Mouse (Mus musculus): Measurements from ENCODE around the gene Rtp2. TPM values are rescaled to one million over a fixed set of nuclear protein-coding genes. Genes with fewer than 3 reads are reported as not detected.
A peak's percentile ranks its signal among the peaks of the same experiment; 100 is the strongest.

The Rtp2 gene
- polyA plus RNA-seq (2014; fragmentation: Nextera tagmentation; extraction: Ambion mirVana): not detected in 2 replicates

GRCm38 (mm10) chr16:23932294-23932693 is at the start of gene Rtp2:
TSS of gene Rtp2 (minus strand) at chr16:23932394.
- ATAC-seq (ENCODE audit: low FRiP score) (no peak), DNase-seq (ENCODE audit: low spot score) (no peak)
- H3K4me2 ChIP-seq (replicated peaks): no peak within 1 kb of the TSS
- H3K9me3 ChIP-seq (ENCODE audit: control insufficient read depth, low read length): no peaks in the 10 kb centered on the region
- 73% methylated on average over 11 of the region's 11 CpGs for WGBS
- no peaks in the 10 kb centered on the region for H3K27me3 ChIP-seq (ENCODE audit: control insufficient read depth, insufficient read depth, low read length)
- H3K27ac ChIP-seq: no peak within 1 kb of the TSS
- no peaks in the 10 kb centered on the region for H3K4me1 ChIP-seq (replicated peaks; ENCODE audit: control insufficient read depth, insufficient read depth, low read length)
- no peak within 1 kb of the TSS for H3K9ac ChIP-seq
- no peak within 1 kb of the TSS for H3K4me3 ChIP-seq (replicated peaks; ENCODE audit: low read length)
- no peaks in the 10 kb centered on the region for H3K36me3 ChIP-seq (replicated peaks; ENCODE audit: control insufficient read depth, insufficient read depth)

GRCm38 (mm10) chr16:23980991-23981720 is 49.0 kb upstream of the Rtp2 start:
- WGBS: 2% methylated on average over 32 of the region's 32 CpGs
- H3K9ac ChIP-seq: peak overlapping the region; percentile 48
- peaks cover 57% of the 10 kb centered on the region for H3K27me3 ChIP-seq (ENCODE audit: control insufficient read depth, insufficient read depth, low read length)
- no peak for DNase-seq (ENCODE audit: low spot score)
- peaks cover 28% of the 10 kb centered on the region; the same call in 1 of the 2 replicates for H3K4me1 ChIP-seq (replicated peaks; ENCODE audit: control insufficient read depth, insufficient read depth, low read length)
- ATAC-seq (ENCODE audit: low FRiP score): no peak
- peak overlapping the region; percentile 32 for H3K4me3 ChIP-seq (replicated peaks; ENCODE audit: low read length)
- H3K4me2 ChIP-seq (replicated peaks): peak overlapping the region; percentile 86
- H3K9me3 ChIP-seq (ENCODE audit: control insufficient read depth, low read length): no peaks in the 10 kb centered on the region
- no peaks in the 10 kb centered on the region for H3K36me3 ChIP-seq (replicated peaks; ENCODE audit: control insufficient read depth, insufficient read depth)
- no peak overlapping the region for H3K27ac ChIP-seq

- peak overlapping the region; percentile 32 for H3K4me3 ChIP-seq (replicated peaks; ENCODE audit: low read length)
- peak overlapping the region; percentile 48 for H3K9ac ChIP-seq
- DNase-seq (ENCODE audit: low spot score): no peak
- H3K36me3 ChIP-seq (replicated peaks; ENCODE audit: control insufficient read depth, insufficient read depth): no peaks in the 10 kb centered on the region
- H3K27me3 ChIP-seq (ENCODE audit: control insufficient read depth, insufficient read depth, low read length): peaks cover 49% of the 10 kb centered on the region
- H3K4me2 ChIP-seq (replicated peaks): peak overlapping the region; percentile 86
- no peak overlapping the region for H3K27ac ChIP-seq
- no peak for ATAC-seq (ENCODE audit: low FRiP score)
- 7% methylated on average over 11 of the region's 11 CpGs for WGBS
- peaks cover 28% of the 10 kb centered on the region; the same call in 1 of the 2 replicates for H3K4me1 ChIP-seq (replicated peaks; ENCODE audit: control insufficient read depth, insufficient read depth, low read length)
- H3K9me3 ChIP-seq (ENCODE audit: control insufficient read depth, low read length): no peaks in the 10 kb centered on the region
Observed at GRCm38 (mm10) chr16:23980201-23980870, 48.1 kb upstream of the Rtp2 start.

- H3K9ac ChIP-seq: no peak overlapping the region
- H3K36me3 ChIP-seq (replicated peaks; ENCODE audit: control insufficient read depth, insufficient read depth): no peaks in the 10 kb centered on the region
- no peak overlapping the region for H3K4me3 ChIP-seq (replicated peaks; ENCODE audit: low read length)
- H3K27me3 ChIP-seq (ENCODE audit: control insufficient read depth, insufficient read depth, low read length): peaks cover 40% of the 10 kb centered on the region
- no peak for DNase-seq (ENCODE audit: low spot score)
- H3K27ac ChIP-seq: no peak overlapping the region
- no peaks in the 10 kb centered on the region for H3K9me3 ChIP-seq (ENCODE audit: control insufficient read depth, low read length)
- H3K4me1 ChIP-seq (replicated peaks; ENCODE audit: control insufficient read depth, insufficient read depth, low read length): peaks cover 22% of the 10 kb centered on the region; the same call in 1 of the 2 replicates
- 83% methylated on average over 9 of the region's 9 CpGs for WGBS
- no peak overlapping the region for H3K4me2 ChIP-seq (replicated peaks)
- ATAC-seq (ENCODE audit: low FRiP score): no peak
Observed at GRCm38 (mm10) chr16:23979446-23979845, 47.3 kb upstream of the Rtp2 start.

GRCm38 (mm10) chr16:23978495-23978894 is 46.3 kb upstream of the Rtp2 start:
- H3K27me3 ChIP-seq (ENCODE audit: control insufficient read depth, insufficient read depth, low read length): peaks cover 35% of the 10 kb centered on the region
- no peak overlapping the region for H3K4me2 ChIP-seq (replicated peaks)
- H3K9me3 ChIP-seq (ENCODE audit: control insufficient read depth, low read length): no peaks in the 10 kb centered on the region
- no peak for ATAC-seq (ENCODE audit: low FRiP score)
- 82% methylated on average over 4 of the region's 4 CpGs for WGBS
- H3K9ac ChIP-seq: no peak overlapping the region
- peaks cover 19% of the 10 kb centered on the region; the same call in 1 of the 2 replicates for H3K4me1 ChIP-seq (replicated peaks; ENCODE audit: control insufficient read depth, insufficient read depth, low read length)
- H3K27ac ChIP-seq: no peak overlapping the region
- no peaks in the 10 kb centered on the region for H3K36me3 ChIP-seq (replicated peaks; ENCODE audit: control insufficient read depth, insufficient read depth)
- no peak for DNase-seq (ENCODE audit: low spot score)
- no peak overlapping the region for H3K4me3 ChIP-seq (replicated peaks; ENCODE audit: low read length)

- H3K27me3 ChIP-seq (ENCODE audit: control insufficient read depth, insufficient read depth, low read length): peaks cover 34% of the 10 kb centered on the region
- H3K36me3 ChIP-seq (replicated peaks; ENCODE audit: control insufficient read depth, insufficient read depth): no peaks in the 10 kb centered on the region
- H3K27ac ChIP-seq: no peak overlapping the region
- WGBS: 83% methylated on average over 3 of the region's 3 CpGs
- no peak overlapping the region for H3K4me2 ChIP-seq (replicated peaks)
- DNase-seq (ENCODE audit: low spot score) (no peak), ATAC-seq (ENCODE audit: low FRiP score) (no peak)
- H3K9ac ChIP-seq: no peak overlapping the region
- H3K9me3 ChIP-seq (ENCODE audit: control insufficient read depth, low read length): no peaks in the 10 kb centered on the region
- H3K4me1 ChIP-seq (replicated peaks; ENCODE audit: control insufficient read depth, insufficient read depth, low read length): peaks cover 11% of the 10 kb centered on the region; the same call in 1 of the 2 replicates
- no peak overlapping the region for H3K4me3 ChIP-seq (replicated peaks; ENCODE audit: low read length)
Observed at GRCm38 (mm10) chr16:23977732-23978131, 45.5 kb upstream of the Rtp2 start.

DNA sequence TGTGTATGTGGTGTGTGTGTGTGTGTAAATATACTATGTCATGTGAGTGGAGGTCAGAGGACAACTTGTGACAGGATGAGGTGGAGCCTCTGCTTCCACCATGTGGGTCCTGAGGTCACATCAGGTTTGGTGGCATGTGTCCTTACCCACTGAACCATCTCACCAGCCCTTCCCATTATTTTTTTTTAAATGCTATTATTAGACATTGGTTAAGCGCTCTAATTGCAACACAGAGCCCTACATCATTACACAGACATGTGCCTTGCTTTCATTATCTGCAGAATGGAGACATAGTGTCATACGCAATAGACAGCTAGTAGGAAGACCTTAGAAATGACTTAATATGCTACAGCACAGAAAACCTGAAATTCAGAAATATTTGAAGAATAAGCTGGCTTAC is 44.0 kb upstream of the Rtp2 start:
- WGBS: 93% methylated on average over 2 of the region's 2 CpGs
- ATAC-seq (ENCODE audit: low FRiP score): no peak
- no peak for DNase-seq (ENCODE audit: low spot score)
- peaks cover 24% of the 10 kb centered on the region for H3K27me3 ChIP-seq (ENCODE audit: control insufficient read depth, insufficient read depth, low read length)
- H3K4me2 ChIP-seq (replicated peaks): no peak overlapping the region
- H3K36me3 ChIP-seq (replicated peaks; ENCODE audit: control insufficient read depth, insufficient read depth): no peaks in the 10 kb centered on the region
- H3K27ac ChIP-seq: no peak overlapping the region
- H3K4me3 ChIP-seq (replicated peaks; ENCODE audit: low read length): no peak overlapping the region
- H3K9me3 ChIP-seq (ENCODE audit: control insufficient read depth, low read length): no peaks in the 10 kb centered on the region
- peaks cover 5% of the 10 kb centered on the region; the same call in 1 of the 2 replicates for H3K4me1 ChIP-seq (replicated peaks; ENCODE audit: control insufficient read depth, insufficient read depth, low read length)
- H3K9ac ChIP-seq: no peak overlapping the region

- Histone ChIP-seq H3K27ac (no peak overlapping the region), H3K9ac (no peak overlapping the region), H3K27me3 (ENCODE audit: control insufficient read depth, insufficient read depth, low read length) (peaks cover under 1% of the 10 kb centered on the region; the same call in 1 of the 2 replicates), H3K4me2 (replicated peaks) (no peak overlapping the region), H3K4me1 (replicated peaks; ENCODE audit: control insufficient read depth, insufficient read depth, low read length) (no peaks in the 10 kb centered on the region), H3K4me3 (replicated peaks; ENCODE audit: low read length) (no peak overlapping the region), H3K9me3 (ENCODE audit: control insufficient read depth, low read length) (no peaks in the 10 kb centered on the region), H3K36me3 (replicated peaks; ENCODE audit: control insufficient read depth, insufficient read depth) (no peaks in the 10 kb centered on the region)
- 89% methylated on average over 9 of the region's 9 CpGs for WGBS
- ATAC-seq (ENCODE audit: low FRiP score): no peak
- no peak for DNase-seq (ENCODE audit: low spot score)
Observed at GRCm38 (mm10) chr16:23973635-23974367, 41.6 kb upstream of the Rtp2 start.

- Histone ChIP-seq H3K4me3 (replicated peaks; ENCODE audit: low read length) (no peak overlapping the region), H3K9ac (no peak overlapping the region), H3K4me2 (replicated peaks) (no peak overlapping the region), H3K4me1 (replicated peaks; ENCODE audit: control insufficient read depth, insufficient read depth, low read length) (no peaks in the 10 kb centered on the region), H3K27me3 (ENCODE audit: control insufficient read depth, insufficient read depth, low read length) (no peaks in the 10 kb centered on the region), H3K36me3 (replicated peaks; ENCODE audit: control insufficient read depth, insufficient read depth) (no peaks in the 10 kb centered on the region), H3K27ac (no peak overlapping the region), H3K9me3 (ENCODE audit: control insufficient read depth, low read length) (no peaks in the 10 kb centered on the region)
- ATAC-seq (ENCODE audit: low FRiP score) (no peak), DNase-seq (ENCODE audit: low spot score) (no peak)
- WGBS: 74% methylated on average over 11 of the region's 11 CpGs
Observed at GRCm38 (mm10) chr16:23972901-23973300, 40.7 kb upstream of the Rtp2 start.

Data from hindbrain, embryonic 14.5 days (tissue).